Mouse (Mus musculus): ENCODE results near the gene Kctd12. TPM values are rescaled to one million over a fixed set of nuclear protein-coding genes. Genes with fewer than 3 reads are reported as not detected.
A peak's percentile ranks its signal among the peaks of the same experiment; 100 is the strongest.

Kctd12 gene
- polyA plus RNA-seq, 1 experiment from 2014 or later = 5.0 TPM

GRCm38 (mm10) chr14:102965841-102966240 lies 16.6 kb downstream of the Kctd12 start:
- no peak for DNase-seq (ENCODE audit: low spot score)

- DNase-seq (ENCODE audit: low spot score) = no peak
Measured at GRCm38 (mm10) chr14:102962019-102962418, 20.4 kb downstream of the Kctd12 start.

GRCm38 (mm10) chr14:102953511-102953910 lies 28.9 kb downstream of the Kctd12 start:
- DNase-seq (ENCODE audit: low spot score) = no peak

- DNase-seq (ENCODE audit: low spot score) = no peak
Measured at GRCm38 (mm10) chr14:102951974-102952373, 30.5 kb downstream of the Kctd12 start.

GRCm38 (mm10) chr14:102947796-102948195 lies 34.6 kb downstream of the Kctd12 start:
- no peak for DNase-seq (ENCODE audit: low spot score)

- no peak for DNase-seq (ENCODE audit: low spot score)
Measured at GRCm38 (mm10) chr14:102942222-102942843, 40.1 kb downstream of the Kctd12 start.

GRCm38 (mm10) chr14:102934878-102935277 lies 47.6 kb downstream of the Kctd12 start:
- DNase-seq (ENCODE audit: low spot score) = no peak

GRCm38 (mm10) chr14:102930933-102931332 lies 51.5 kb downstream of the Kctd12 start:
- DNase-seq (ENCODE audit: low spot score) = no peak

GRCm38 (mm10) chr14:102929545-102929944 lies 52.9 kb downstream of the Kctd12 start:
- DNase-seq (ENCODE audit: low spot score) = no peak

- no peak for DNase-seq (ENCODE audit: low spot score)
Measured at GRCm38 (mm10) chr14:102927847-102928466, 54.5 kb downstream of the Kctd12 start.

Small RNA genes lying within 50 kb of the gene (microRNA-seq; reads per million reads assigned to microRNA genes)
- gene Mir5130 (ENCODE audit: borderline number of aligned reads) = 4.2 reads per million, percentile 3 among the genes with 10 or more reads in this experiment

Other genes with a start within 250 kb of the Kctd12 start
- gene Acod1, start 64.3 kb upstream of the Kctd12 start, polyA plus RNA-seq (2015; fragmentation: Nextera tagmentation; extraction: Ambion mirVana) = 0.18 and 0.19 TPM in 2 replicates
- 25.6 and 28.6 TPM in 2 replicates for gene Cln5, start 87.6 kb upstream of the Kctd12 start, polyA plus RNA-seq (2015; fragmentation: Nextera tagmentation; extraction: Ambion mirVana)
- 25.0 and 29.3 TPM in 2 replicates for gene Fbxl3, start 116.9 kb upstream of the Kctd12 start, polyA plus RNA-seq (2015; fragmentation: Nextera tagmentation; extraction: Ambion mirVana)